Mouse (Mus musculus) c-Kit-positive CD71-positive TER-119-positive erythroid progenitor cells, embryonic 14.5 days (primary cell): ENCODE measurements at regions not wholly inside any gene's neighbourhood (a gene's known extent, or its start where the extent isn't known, plus 50 kb on each side); places are given as distances from the start of the nearest gene placed in this dataset.
"Not testable (repeated sequence)": the region's sequence is repeated elsewhere in the genome, so short reads cannot be mapped to it uniquely, and the experiment has no call there.

Experiments used
- DNase-seq: peaks from one replicate; pipeline ENCODE4 v3.0.0-alpha.2; 2013; ENCODE audit warnings: low spot score

DNA sequence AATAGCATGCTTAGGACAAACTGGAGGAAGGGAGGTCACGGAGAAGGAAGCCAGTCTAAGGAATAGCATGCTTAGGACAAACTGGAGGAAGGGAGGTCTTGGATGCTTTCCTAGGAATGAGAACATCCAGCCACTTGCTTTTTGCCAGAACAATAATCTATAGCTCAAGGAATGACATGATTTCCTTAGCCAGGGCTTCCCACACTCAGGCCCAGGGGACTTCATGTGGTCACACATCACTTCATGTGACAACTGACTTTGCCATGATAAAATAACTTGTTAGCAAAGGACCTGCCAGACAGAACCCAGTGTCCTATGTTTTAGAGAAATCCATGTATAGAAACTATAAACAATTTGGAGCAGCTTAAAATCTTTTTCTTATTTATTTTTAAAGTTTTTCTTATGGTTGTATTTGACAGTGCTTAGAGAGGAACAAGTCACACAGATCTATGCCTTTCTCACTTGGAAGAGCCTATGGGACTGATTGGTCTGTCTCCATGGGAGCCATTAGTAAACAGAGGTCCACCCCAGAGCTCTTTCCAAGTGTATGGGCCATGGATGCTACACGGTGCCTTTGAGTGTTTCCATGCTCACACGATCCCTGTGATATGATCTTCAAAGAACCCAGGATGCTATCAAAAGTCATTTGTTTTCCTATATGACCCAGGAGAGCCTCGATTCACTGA lies 153.3 kb upstream of the Unc93a2 start:
- no peak for DNase-seq

- DNase-seq, result no peak
Observed at GRCm38 (mm10) chr17:7537618-7538266, 152.5 kb upstream of the Unc93a2 start.

- DNase-seq, result no peak
Observed at GRCm38 (mm10) chr17:7537210-7537609, 151.9 kb upstream of the Unc93a2 start.

GRCm38 (mm10) chr17:7534386-7535059 lies 149.3 kb upstream of the Unc93a2 start:
- no peak for DNase-seq

DNA sequence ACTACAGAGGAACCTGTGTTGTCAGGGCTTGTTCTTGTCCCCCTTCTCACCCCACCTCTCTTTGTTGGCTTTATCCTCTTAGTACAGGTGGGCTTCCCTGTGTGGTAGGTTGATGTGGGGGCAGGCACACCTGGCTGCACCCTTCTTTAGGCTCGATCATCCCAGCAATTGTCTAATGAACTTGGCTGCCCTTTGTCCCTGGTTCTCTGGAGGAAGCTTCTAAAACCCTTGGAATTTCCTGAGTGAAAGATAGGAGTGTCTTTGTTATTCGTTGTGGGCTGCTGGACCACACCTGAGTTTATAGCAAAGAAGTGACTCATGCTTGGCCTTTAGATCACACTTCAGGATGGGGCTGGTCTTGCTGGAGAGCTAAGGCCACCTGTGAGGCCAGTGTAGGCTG lies 148.3 kb upstream of the Unc93a2 start:
- DNase-seq, result no peak

DNA sequence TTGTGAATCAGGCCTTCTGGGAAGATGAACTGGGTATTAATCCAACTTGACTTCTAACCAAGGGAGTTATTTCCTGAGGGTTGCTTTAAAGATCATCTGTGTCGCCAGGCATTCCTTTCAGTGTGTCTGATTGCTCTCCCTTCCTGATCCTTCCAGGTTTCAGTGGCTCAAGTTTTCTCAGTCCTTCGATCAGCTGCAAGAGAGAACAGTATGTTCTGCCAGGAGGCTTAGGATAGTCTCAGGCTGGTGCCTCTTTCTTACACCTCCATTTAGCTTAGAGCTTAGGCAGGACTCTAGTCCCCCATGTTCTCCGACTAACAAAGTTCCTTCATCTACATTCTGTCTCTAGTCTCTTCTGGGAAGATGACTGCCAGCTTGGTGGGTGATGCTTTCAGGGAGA lies 147.4 kb upstream of the Unc93a2 start:
- DNase-seq, result no peak

- no peak for DNase-seq
Observed at GRCm38 (mm10) chr17:7529304-7529703, 144.0 kb upstream of the Unc93a2 start.

- DNase-seq, result no peak
Observed at GRCm38 (mm10) chr17:7527681-7528080, 142.4 kb upstream of the Unc93a2 start.

DNA sequence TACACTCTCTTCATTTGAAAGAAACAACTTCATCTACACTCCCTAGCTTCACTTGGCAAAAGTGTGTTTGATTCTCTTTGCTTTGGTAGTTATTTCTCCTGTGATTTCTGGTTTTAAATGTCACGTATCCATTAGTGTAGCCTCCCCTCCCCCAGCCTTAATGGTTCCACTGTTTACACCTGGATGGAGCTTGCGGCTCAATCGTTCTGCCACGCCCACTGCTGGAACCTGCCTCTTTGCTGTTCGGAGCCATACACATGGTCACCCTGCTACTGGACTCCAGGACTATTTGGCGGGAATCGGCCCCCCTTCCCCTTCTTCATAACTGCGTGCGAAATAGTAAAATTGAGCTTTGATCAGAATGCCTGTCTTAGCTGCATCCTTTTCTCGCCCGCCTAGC lies 139.2 kb upstream of the Unc93a2 start:
- not testable (repeated sequence) for DNase-seq

DNA sequence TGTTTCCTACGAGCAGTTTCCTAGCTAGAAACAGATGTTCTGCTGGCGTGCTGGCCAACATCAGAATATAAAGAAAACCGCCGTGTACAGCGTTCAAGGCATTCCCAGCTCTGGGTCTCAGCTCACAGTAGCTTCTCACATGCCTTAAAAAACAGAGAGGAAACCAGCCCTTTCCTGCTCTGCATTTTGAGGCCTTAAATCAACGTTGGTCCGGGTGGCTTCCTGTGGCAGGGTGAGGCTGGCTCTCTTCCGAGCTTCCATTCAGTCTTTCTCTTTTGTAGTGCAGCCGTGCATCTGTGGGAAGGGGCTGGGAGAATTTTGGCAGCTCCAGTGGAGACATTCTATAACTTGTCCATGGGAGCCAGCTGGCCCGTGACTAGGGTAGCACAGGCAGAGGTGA lies 135.9 kb upstream of the Unc93a2 start:
- no peak for DNase-seq
